Mouse (Mus musculus): ENCODE data around the gene Pum3.

DNA sequence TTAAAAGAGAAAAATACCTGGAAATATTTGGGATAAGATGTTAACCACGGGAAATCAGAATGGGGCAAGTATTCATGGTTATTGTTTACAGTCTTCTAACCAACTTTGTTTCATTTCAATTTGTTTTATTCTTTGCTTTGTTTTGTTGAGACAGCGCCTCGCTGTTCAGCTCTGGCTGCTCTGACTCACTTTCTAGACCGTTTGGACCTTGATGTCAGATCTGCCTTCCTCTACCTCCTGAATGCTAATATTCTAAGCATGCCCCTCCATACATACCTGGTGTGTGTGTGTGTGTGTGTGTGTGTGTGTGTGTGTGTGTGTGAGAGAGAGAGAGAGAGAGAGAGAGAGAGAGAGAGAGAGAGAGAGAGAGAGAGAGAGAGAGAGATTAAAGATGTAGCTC is 65.7 kb downstream of the Pum3 start:
- TF ChIP-seq ZNF384 (IDR thresholded peaks at IDR 0.05; ENCODE audit: low read depth, low read length) (no peak), ZC3H11A (IDR thresholded peaks at IDR 0.05; ENCODE audit: borderline replicate concordance, low read depth, low read length) (no peak), HCFC1 (IDR thresholded peaks at IDR 0.05; ENCODE audit: borderline replicate concordance, insufficient read depth, low read length) (no peak), MAFK (IDR thresholded peaks at IDR 0.05; ENCODE audit: insufficient read depth, low read depth, low read length) (no peak)
